Mouse (Mus musculus) neural tube, embryonic 14.5 days (tissue): Measurements from ENCODE around the gene Zfp575. TPM values are rescaled to one million over a fixed set of nuclear protein-coding genes. Genes with fewer than 3 reads are reported as not detected.
A peak's percentile ranks its signal among the peaks of the same experiment; 100 is the strongest.

Source experiments
- ATAC-seq: fragments of 200-750 bp; cut with Nextera tagmentation; 2 replicates; pipeline ENCODE4 v1.8.0; 2017; ENCODE audit warnings: low read depth, mild to moderate bottlenecking, moderate TSS enrichment, moderate library complexity
- H3K27ac ChIP-seq: fragments of 300-500 bp; sonication (generic); 2 replicates; pipeline ENCODE4 v1.5.1; 2014; ENCODE audit warnings: low read depth, mild to moderate bottlenecking, control low read depth, low read length, moderate library complexity, mixed read lengths
- H3K27me3 ChIP-seq: fragments of 300-500 bp; sonication (generic); 2 replicates; pipeline ENCODE4 v1.6.1; 2014; ENCODE audit warnings: low read length; ENCODE audit not compliant: control insufficient read depth, insufficient read depth
- H3K36me3 ChIP-seq: fragments of 300-500 bp; sonication (generic); 2 replicates; pipeline ENCODE4 v1.6.1; 2014; ENCODE audit warnings: low read length, mixed read lengths; ENCODE audit not compliant: control insufficient read depth, insufficient read depth
- H3K4me1 ChIP-seq: fragments of 300-500 bp; sonication (generic); 2 replicates; pipeline ENCODE4 v1.6.1; 2014; ENCODE audit warnings: low read length; ENCODE audit not compliant: control insufficient read depth, insufficient read depth
- H3K4me2 ChIP-seq: fragments of 300-500 bp; sonication (generic); 2 replicates; pipeline ENCODE4 v1.6.1; 2014; ENCODE audit warnings: mild to moderate bottlenecking, low read depth, low read length, control low read depth
- H3K4me3 ChIP-seq: fragments of 300-500 bp; sonication (generic); 2 replicates; pipeline ENCODE4 v1.5.1; 2014; ENCODE audit warnings: low read depth, low read length, control low read depth, mixed read lengths
- H3K9ac ChIP-seq: fragments of 300-500 bp; sonication (generic); replicated peaks from 2 replicates; pipeline ENCODE4 v1.6.1; 2014; ENCODE audit warnings: low read depth, mild to moderate bottlenecking, control low read depth, low read length, mixed read lengths
- H3K9me3 ChIP-seq: fragments of 300-500 bp; sonication (generic); 2 replicates; pipeline ENCODE4 v1.6.1; 2016; ENCODE audit warnings: low read length; ENCODE audit not compliant: control insufficient read depth
- WGBS: fragments of 180-500 bp; shearing (Covaris S2); extraction: QIAGEN DNeasy Blood & Tissue Kit; methylation state at CpG from one replicate; pipeline ENCODE4 v1.1.7; 2014; 5-methylcytosine and 5-hydroxymethylcytosine counted together
- polyA plus RNA-seq: library from polyadenylated mRNA; unstranded; fragments of >200 nt; fragmentation: Nextera tagmentation; extraction: Ambion mirVana; gene quantifications from 2 replicates; pipeline ENCODE4 v1.2.1, GENCODE M21; 2014

Gene Zfp575
- polyA plus RNA-seq, 1 experiment from 2014 or later = 8.5 TPM

DNA sequence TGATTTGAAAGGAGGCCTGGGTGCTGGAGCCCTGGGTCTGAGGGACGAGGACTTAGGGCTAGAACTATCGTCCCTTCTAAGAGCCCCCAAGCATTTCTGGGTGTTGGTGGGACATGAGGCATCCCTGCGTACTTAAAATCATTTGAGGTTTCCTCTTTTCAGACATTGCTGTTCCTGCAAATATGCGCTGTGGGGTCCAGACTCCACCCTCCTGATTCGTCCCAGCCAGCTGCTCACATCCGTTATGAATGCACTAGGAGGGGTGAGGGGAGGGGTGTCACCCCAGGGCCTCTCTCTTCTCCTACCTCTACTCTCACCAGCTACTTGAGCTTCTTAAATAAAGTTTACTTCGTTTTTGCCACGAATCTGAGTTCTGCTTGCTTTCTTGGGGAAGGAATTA is 21.1 kb upstream of the Zfp575 start:
- WGBS = 77% methylated on average over 8 of the region's 8 CpGs

DNA sequence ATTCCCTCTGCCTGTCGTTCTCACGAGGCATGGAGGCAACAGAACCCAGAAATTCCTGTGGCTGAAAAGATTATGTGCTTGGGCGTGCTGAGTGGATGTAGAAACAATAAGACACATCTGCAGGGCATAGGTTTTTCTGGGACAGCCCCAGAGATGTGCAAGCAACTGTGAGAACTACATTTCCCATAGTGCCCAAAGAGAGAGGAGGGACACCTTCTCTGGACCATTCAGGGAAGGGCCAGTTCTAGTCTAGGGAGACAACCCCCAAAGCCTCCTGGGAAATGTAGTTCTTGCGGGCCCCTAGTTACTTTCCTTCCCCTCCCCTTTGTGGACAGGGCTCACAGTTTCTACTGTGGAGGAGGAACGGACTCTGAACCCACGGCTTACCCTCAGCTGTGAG is 20.6 kb upstream of the Zfp575 start:
- no peak overlapping the region for H3K27ac ChIP-seq

More for the DNA sequence above, 21.1 kb upstream of the Zfp575 start:
- Histone ChIP-seq H3K27ac (no peak overlapping the region), H3K9ac (no peak overlapping the region), H3K36me3 (no peaks in the 10 kb centered on the region), H3K4me2 (no peak overlapping the region), H3K9me3 (no peaks in the 10 kb centered on the region), H3K4me1 (0 out of 2 replicates have a peak, but pooled peaks cover 2% of the 10 kb centered on the region), H3K27me3 (peaks cover 35% of the 10 kb centered on the region), H3K4me3 (no peak overlapping the region)
- no peak for ATAC-seq

DNA sequence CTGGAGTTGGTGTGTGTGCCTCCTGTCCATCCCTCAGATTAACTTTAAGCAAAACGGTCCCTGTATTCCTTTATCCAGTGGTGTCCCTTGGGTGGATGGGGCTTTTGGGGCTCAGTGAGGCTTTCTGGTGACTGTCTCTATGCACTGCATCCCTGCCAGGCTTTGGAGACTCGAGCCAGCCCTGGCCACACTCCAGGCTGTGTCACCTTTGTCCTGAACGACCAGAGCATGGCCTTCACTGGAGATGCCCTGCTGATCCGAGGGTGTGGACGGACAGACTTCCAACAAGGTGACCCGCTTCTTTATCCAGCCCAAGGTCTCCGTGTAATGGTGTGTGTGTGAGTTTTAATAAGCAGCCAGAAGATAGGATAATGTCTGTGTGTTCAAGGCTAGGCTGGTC is 18.6 kb upstream of the Zfp575 start:
- H3K4me2 ChIP-seq = no peak overlapping the region
- H3K36me3 ChIP-seq = no peaks in the 10 kb centered on the region
- no peak overlapping the region for H3K9ac ChIP-seq
- WGBS = 87% methylated on average over 7 of the region's 7 CpGs
- peaks cover 12% of the 10 kb centered on the region for H3K27me3 ChIP-seq
- 0 out of 2 replicates have a peak, but pooled peaks cover 2% of the 10 kb centered on the region for H3K4me1 ChIP-seq
- H3K4me3 ChIP-seq = no peak overlapping the region
- no peaks in the 10 kb centered on the region for H3K9me3 ChIP-seq
- ATAC-seq = no peak
- H3K27ac ChIP-seq = no peak overlapping the region

More for the DNA sequence above, 20.6 kb upstream of the Zfp575 start:
- Histone ChIP-seq H3K9ac (no peak overlapping the region), H3K4me3 (no peak overlapping the region), H3K36me3 (no peaks in the 10 kb centered on the region), H3K9me3 (no peaks in the 10 kb centered on the region), H3K4me1 (0 out of 2 replicates have a peak, but pooled peaks cover 2% of the 10 kb centered on the region), H3K4me2 (no peak overlapping the region), H3K27me3 (peaks cover 30% of the 10 kb centered on the region)
- ATAC-seq = peak; percentile 77; the same call in 1 of the 2 replicates
- WGBS = 51% methylated on average over 6 of the region's 6 CpGs

DNA sequence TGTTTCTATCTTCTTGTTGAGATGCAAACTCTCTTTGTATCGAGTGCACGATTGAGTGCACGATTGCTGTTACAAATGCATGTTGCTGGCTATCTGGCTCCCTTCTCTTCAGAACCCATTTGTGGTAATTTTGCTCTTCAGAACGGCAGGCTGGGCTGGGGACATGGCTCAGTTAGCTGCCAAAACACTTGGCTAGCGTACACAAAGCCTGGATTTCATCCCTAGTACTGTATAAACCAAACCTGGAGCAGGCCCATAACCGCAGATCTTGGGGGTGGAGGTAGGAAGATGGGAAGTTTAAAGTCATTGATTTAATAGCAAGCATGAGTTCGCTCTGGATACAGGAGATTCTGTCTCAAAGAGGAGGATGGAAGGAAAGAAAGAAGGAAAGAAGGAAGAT is 18.1 kb upstream of the Zfp575 start:
- WGBS = 91% methylated on average over 7 of the region's 7 CpGs

DNA sequence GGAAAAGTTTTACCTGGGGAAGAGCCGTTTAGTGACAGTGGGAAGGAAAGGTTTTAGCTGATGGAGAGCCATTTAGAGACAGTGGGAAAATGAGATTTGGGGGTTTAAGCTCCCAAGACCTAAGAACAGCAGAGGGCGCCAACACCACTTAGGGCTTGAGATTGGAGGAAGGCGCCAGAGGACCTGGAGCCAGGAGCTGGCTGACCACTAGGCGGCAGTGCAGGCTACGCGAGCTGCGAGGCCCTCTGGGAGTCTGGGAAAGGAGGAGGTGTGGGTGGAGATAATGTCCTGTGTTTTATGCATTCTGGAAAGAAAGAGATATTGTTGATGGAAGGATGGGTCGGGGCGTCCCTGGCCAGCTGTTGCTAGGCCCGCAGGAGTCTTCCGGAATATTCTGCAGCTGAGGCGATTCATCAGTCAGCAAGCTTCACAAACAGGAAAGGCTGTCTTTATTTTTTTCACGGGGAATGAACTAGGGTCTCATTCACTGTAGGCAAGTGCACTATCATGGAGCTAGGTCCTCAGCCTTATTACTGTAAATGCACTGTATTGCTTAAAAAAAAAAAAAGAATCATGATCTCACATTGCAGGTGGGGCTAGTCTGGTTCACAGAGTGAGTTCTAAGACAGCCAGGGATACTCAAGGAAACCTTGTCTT is 13.6 kb upstream of the Zfp575 start:
- Histone ChIP-seq H3K27ac (no peak overlapping the region), H3K9me3 (no peaks in the 10 kb centered on the region), H3K4me2 (peak overlapping the region; percentile 31), H3K36me3 (no peaks in the 10 kb centered on the region), H3K4me3 (peak overlapping the region; percentile 0; the same call in 1 of the 2 replicates), H3K27me3 (no peaks in the 10 kb centered on the region), H3K9ac (no peak overlapping the region), H3K4me1 (no peaks in the 10 kb centered on the region)
- WGBS = 4% methylated on average over 13 of the region's 13 CpGs
- ATAC-seq = peak; percentile 86

More for the DNA sequence above, 18.1 kb upstream of the Zfp575 start:
- Histone ChIP-seq H3K4me2 (no peak overlapping the region), H3K27me3 (peaks cover 7% of the 10 kb centered on the region), H3K4me3 (no peak overlapping the region), H3K4me1 (0 out of 2 replicates have a peak, but pooled peaks cover 1% of the 10 kb centered on the region), H3K27ac (no peak overlapping the region), H3K9ac (no peak overlapping the region), H3K36me3 (no peaks in the 10 kb centered on the region), H3K9me3 (no peaks in the 10 kb centered on the region)
- no peak for ATAC-seq

DNA sequence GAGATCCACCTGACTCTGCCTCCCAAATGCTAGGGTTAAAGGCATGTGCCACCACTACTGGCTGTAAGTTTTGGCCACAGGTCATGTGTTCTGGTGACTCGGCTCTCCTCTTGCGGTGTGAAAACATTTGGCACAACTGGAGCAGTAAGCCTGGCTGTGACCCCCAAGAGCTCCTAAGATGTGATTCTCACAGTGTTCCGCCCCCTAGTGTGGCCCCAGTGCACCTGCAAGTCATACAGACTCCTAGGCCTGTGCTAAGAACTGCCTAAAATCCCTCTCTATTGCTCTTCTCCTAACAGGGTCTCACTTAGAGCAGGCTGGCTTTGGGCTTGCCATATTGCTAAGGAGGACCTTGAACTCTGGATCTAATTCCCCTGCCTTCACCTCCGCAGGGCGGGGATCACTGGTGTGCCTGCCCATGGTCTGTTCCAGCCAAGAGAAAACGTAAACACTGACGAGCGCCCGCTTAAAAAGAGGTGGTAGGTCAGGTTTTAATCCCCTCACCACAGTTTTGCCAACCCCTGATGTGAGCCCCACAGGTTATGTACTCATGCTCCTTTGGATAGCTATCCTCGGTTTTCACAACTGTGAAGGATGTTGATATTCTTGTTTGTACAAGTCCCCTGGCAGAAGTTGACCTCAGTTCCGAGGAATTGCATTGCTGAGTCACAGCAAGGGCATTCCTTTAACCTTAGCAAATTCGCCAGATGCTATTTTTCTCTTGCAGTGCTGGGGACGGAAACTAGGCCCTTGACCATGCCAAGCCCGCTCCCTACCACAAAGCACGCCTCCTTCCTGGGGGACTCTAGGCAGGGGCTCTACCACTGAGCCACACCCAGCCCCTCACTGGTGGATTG is 12.0 kb upstream of the Zfp575 start:
- H3K9me3 ChIP-seq = no peaks in the 10 kb centered on the region
- no peak overlapping the region for H3K4me2 ChIP-seq
- no peak overlapping the region for H3K4me3 ChIP-seq
- H3K9ac ChIP-seq = no peak overlapping the region
- ATAC-seq = no peak
- H3K4me1 ChIP-seq = no peaks in the 10 kb centered on the region
- 82% methylated on average over 15 of the region's 15 CpGs for WGBS
- H3K36me3 ChIP-seq = no peaks in the 10 kb centered on the region
- 0 out of 2 replicates have a peak, but pooled peaks cover 2% of the 10 kb centered on the region for H3K27me3 ChIP-seq
- no peak overlapping the region for H3K27ac ChIP-seq

DNA sequence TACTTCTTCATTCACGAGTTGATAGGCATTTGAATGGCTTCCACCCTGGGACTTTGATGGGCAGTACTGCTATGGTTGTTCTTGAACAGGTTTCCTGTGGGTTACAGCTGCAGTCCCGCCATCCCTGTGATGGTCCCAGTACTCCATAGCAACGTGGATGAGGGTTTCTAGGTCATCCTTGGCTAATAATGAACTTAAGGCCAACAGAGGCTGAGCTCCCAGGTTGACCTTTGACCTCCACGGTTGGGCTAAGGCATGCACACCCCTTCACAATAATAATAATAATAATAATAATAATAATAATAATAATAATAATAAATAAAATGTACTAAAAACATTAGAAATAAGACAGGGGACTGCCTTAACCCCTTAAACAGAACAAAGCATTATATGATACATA is 10.7 kb upstream of the Zfp575 start:
- H3K9me3 ChIP-seq = no peaks in the 10 kb centered on the region
- WGBS = 76% methylated on average over 4 of the region's 4 CpGs
- H3K36me3 ChIP-seq = no peaks in the 10 kb centered on the region
- H3K4me2 ChIP-seq = no peak overlapping the region
- H3K9ac ChIP-seq = no peak overlapping the region
- no peak overlapping the region for H3K27ac ChIP-seq
- H3K4me3 ChIP-seq = no peak overlapping the region
- no peak for ATAC-seq
- 0 out of 2 replicates have a peak, but pooled peaks cover 2% of the 10 kb centered on the region for H3K27me3 ChIP-seq
- peaks cover 3% of the 10 kb centered on the region; the same call in 1 of the 2 replicates for H3K4me1 ChIP-seq

DNA sequence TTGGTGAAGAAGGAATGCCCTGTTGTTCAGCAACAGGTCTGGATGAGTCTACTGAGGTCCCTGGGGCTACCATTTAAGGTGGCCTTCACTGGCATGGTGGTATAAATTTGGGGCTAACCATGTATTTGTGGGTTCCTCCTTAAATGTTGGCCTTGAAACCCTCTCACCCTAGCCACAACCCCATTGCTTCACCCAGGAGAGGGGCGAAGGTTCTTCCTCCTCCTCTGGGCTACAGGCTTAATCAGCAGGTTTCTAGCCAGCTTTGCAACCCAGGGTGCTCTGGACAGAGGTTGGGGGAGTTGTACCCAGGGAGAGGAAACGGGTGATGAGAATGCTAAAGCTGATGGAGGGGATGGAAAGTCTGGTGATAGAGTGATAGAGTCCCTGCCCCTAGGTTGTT is 8.0 kb upstream of the Zfp575 start:
- Histone ChIP-seq H3K36me3 (no peaks in the 10 kb centered on the region), H3K9ac (no peak overlapping the region), H3K4me2 (no peak overlapping the region), H3K4me3 (no peak overlapping the region), H3K9me3 (no peaks in the 10 kb centered on the region), H3K27ac (no peak overlapping the region), H3K27me3 (0 out of 2 replicates have a peak, but pooled peaks cover 2% of the 10 kb centered on the region), H3K4me1 (peaks cover 3% of the 10 kb centered on the region; the same call in 1 of the 2 replicates)
- 81% methylated on average over 2 of the region's 2 CpGs for WGBS
- no peak for ATAC-seq
